Mouse (Mus musculus) kidney, postnatal 0 days (tissue): Measurements from ENCODE around the gene Fkbpl. TPM values are rescaled to one million over a fixed set of nuclear protein-coding genes. Genes with fewer than 3 reads are reported as not detected.

Experiments used
- ATAC-seq: fragments of 200-750 bp; cut with Nextera tagmentation; replicated peaks from 2 replicates; pipeline ENCODE4 v1.8.0; 2017; ENCODE audit warnings: low read depth, moderate number of reproducible peaks, moderate TSS enrichment, moderate library complexity; ENCODE audit not compliant: low FRiP score
- DNase-seq: peaks from one replicate; pipeline ENCODE4 v3.0.0-alpha.2; 2016; ENCODE audit warnings: low spot score
- H3K27ac ChIP-seq: fragments of 300-500 bp; sonication (generic); 2 replicates; pipeline ENCODE4 v1.5.1; 2014; ENCODE audit warnings: mild to moderate bottlenecking
- H3K27me3 ChIP-seq: fragments of 300-500 bp; sonication (generic); 2 replicates; pipeline ENCODE4 v1.6.1; 2014; ENCODE audit warnings: low read length, mixed read lengths; ENCODE audit not compliant: insufficient read depth
- H3K36me3 ChIP-seq: fragments of 300-500 bp; sonication (generic); 2 replicates; pipeline ENCODE4 v1.6.1; 2014; ENCODE audit warnings: low read length, mixed read lengths; ENCODE audit not compliant: insufficient read depth
- H3K4me1 ChIP-seq: fragments of 300-500 bp; sonication (generic); replicated peaks from 2 replicates; pipeline ENCODE4 v1.6.1; 2014; ENCODE audit warnings: antibody characterized with exemption, low read length, mixed read lengths; ENCODE audit not compliant: insufficient read depth
- H3K4me2 ChIP-seq: fragments of 300-500 bp; sonication (generic); 2 replicates; pipeline ENCODE4 v1.6.1; 2014; ENCODE audit warnings: mild to moderate bottlenecking, low read length, moderate library complexity, mixed read lengths
- H3K4me3 ChIP-seq: fragments of 300-500 bp; sonication (generic); replicated peaks from 2 replicates; pipeline ENCODE4 v1.5.1; 2014; ENCODE audit warnings: low read depth, low read length
- H3K9ac ChIP-seq: fragments of 300-500 bp; sonication (generic); 2 replicates; pipeline ENCODE4 v1.6.1; 2014; ENCODE audit warnings: low read depth, low read length
- H3K9me3 ChIP-seq: fragments of 300-500 bp; sonication (generic); replicated peaks from 2 replicates; pipeline ENCODE4 v1.6.1; 2016; ENCODE audit warnings: low read length, inconsistent platforms, mixed read lengths
- CTCF ChIP-seq: IDR thresholded peaks from 2 replicates; pipeline ENCODE4 v1.5.1; 2016; ENCODE audit warnings: antibody characterized with exemption, low read depth, mild to moderate bottlenecking, moderate library complexity
- WGBS: fragments of 180-500 bp; shearing (Covaris S2); extraction: QIAGEN DNeasy Blood & Tissue Kit; methylation state at CpG from one replicate; pipeline ENCODE4 v1.1.7; 2014; 5-methylcytosine and 5-hydroxymethylcytosine counted together
- polyA plus RNA-seq: library from polyadenylated mRNA; unstranded; fragments of >200 nt; fragmentation: Nextera tagmentation; extraction: Ambion mirVana; gene quantifications from 2 replicates; pipeline ENCODE4 v1.2.1, GENCODE M21; 2015

Fkbpl gene
- polyA plus RNA-seq, 1 experiment from 2014 or later: 16.4 TPM

- Histone ChIP-seq H3K27me3 (no peaks in the 10 kb centered on the region; the same call in 1 of the 2 replicates), H3K36me3 (no peaks in the 10 kb centered on the region), H3K27ac (no peak overlapping the region), H3K4me2 (no peak overlapping the region), H3K9ac (no peak overlapping the region), H3K4me1 (peaks cover 18% of the 10 kb centered on the region; the same call in 1 of the 2 replicates), H3K9me3 (no peaks in the 10 kb centered on the region), H3K4me3 (no peak overlapping the region)
- TF ChIP-seq CTCF: no peak
- DNase-seq (no peak), ATAC-seq (no peak)
- 59% methylated on average over 3 of the region's 3 CpGs for WGBS
Observed at GRCm38 (mm10) chr17:34659897-34660214, 15.3 kb downstream of the Fkbpl start.

GRCm38 (mm10) chr17:34660259-34660820 is 15.8 kb downstream of the Fkbpl start:
- 25% methylated on average over 11 of the region's 11 CpGs for WGBS
- TF ChIP-seq CTCF: no peak
- no peak overlapping the region for H3K9ac ChIP-seq
- H3K27ac ChIP-seq: no peak overlapping the region
- no peaks in the 10 kb centered on the region for H3K9me3 ChIP-seq
- H3K4me2 ChIP-seq: no peak overlapping the region
- no peaks in the 10 kb centered on the region; the same call in 1 of the 2 replicates for H3K27me3 ChIP-seq
- no peaks in the 10 kb centered on the region for H3K36me3 ChIP-seq
- peaks cover 18% of the 10 kb centered on the region; the same call in 1 of the 2 replicates for H3K4me1 ChIP-seq
- no peak overlapping the region for H3K4me3 ChIP-seq
- DNase-seq (no peak), ATAC-seq (no peak)

GRCm38 (mm10) chr17:34661121-34661591 is 16.6 kb downstream of the Fkbpl start:
- TF ChIP-seq CTCF: no peak
- DNase-seq: peak; percentile 82
- WGBS: 2% methylated on average over 19 of the region's 19 CpGs
- Histone ChIP-seq H3K27me3 (no peaks in the 10 kb centered on the region; the same call in 1 of the 2 replicates), H3K4me2 (peak overlapping the region; percentile 43), H3K4me3 (0 out of 2 replicates have a peak overlapping the region, but pooled peaks have one; percentile 9), H3K9ac (no peak overlapping the region), H3K9me3 (no peaks in the 10 kb centered on the region), H3K36me3 (no peaks in the 10 kb centered on the region), H3K27ac (peak overlapping the region; percentile 9; the same call in 1 of the 2 replicates), H3K4me1 (peaks cover 18% of the 10 kb centered on the region; the same call in 1 of the 2 replicates)
- ATAC-seq: peak; percentile 31; the same call in 1 of the 2 replicates

GRCm38 (mm10) chr17:34662468-34662867 is 17.9 kb downstream of the Fkbpl start:
- Histone ChIP-seq H3K9ac (no peak overlapping the region), H3K4me3 (no peak overlapping the region), H3K36me3 (no peaks in the 10 kb centered on the region), H3K9me3 (no peaks in the 10 kb centered on the region), H3K4me1 (peaks cover 18% of the 10 kb centered on the region; the same call in 1 of the 2 replicates), H3K27ac (no peak overlapping the region), H3K27me3 (no peaks in the 10 kb centered on the region; the same call in 1 of the 2 replicates), H3K4me2 (no peak overlapping the region)
- DNase-seq (no peak), ATAC-seq (no peak)
- WGBS: 84% methylated on average over 1 of the region's 1 CpGs
- no peak for TF ChIP-seq CTCF

- DNase-seq (no peak), ATAC-seq (no peak)
- WGBS: 89% methylated on average over 8 of the region's 8 CpGs
- no peak overlapping the region for H3K4me3 ChIP-seq
- no peak for TF ChIP-seq CTCF
- H3K9me3 ChIP-seq: no peaks in the 10 kb centered on the region
- no peak overlapping the region for H3K9ac ChIP-seq
- peaks cover 18% of the 10 kb centered on the region; the same call in 1 of the 2 replicates for H3K4me1 ChIP-seq
- H3K27me3 ChIP-seq: no peaks in the 10 kb centered on the region; the same call in 1 of the 2 replicates
- H3K36me3 ChIP-seq: no peaks in the 10 kb centered on the region
- H3K4me2 ChIP-seq: no peak overlapping the region
- no peak overlapping the region for H3K27ac ChIP-seq
Observed at GRCm38 (mm10) chr17:34662978-34663377, 18.4 kb downstream of the Fkbpl start.

GRCm38 (mm10) chr17:34663558-34663957 is 19.0 kb downstream of the Fkbpl start:
- TF ChIP-seq CTCF: no peak
- Histone ChIP-seq H3K27me3 (no peaks in the 10 kb centered on the region; the same call in 1 of the 2 replicates), H3K27ac (no peak overlapping the region), H3K36me3 (no peaks in the 10 kb centered on the region), H3K9ac (no peak overlapping the region), H3K4me3 (no peak overlapping the region), H3K4me2 (no peak overlapping the region), H3K4me1 (peaks cover 18% of the 10 kb centered on the region; the same call in 1 of the 2 replicates), H3K9me3 (no peaks in the 10 kb centered on the region)
- WGBS: 43% methylated on average over 1 of the region's 1 CpGs
- ATAC-seq (no peak), DNase-seq (no peak)
